Mouse (Mus musculus) splenic B cell, adult 2 months (primary cell): ENCODE results near the gene Fkbp1b.

ENCODE experiments used
- DNase-seq: peaks from one replicate; pipeline ENCODE4 v3.0.0-alpha.2; 2011; ENCODE audit warnings: low read depth, low spot score
- H3K27me3 ChIP-seq: 2 replicates; pipeline ENCODE4 v1.6.1; 2012; ENCODE audit warnings: mild to moderate bottlenecking, low read length, moderate library complexity, mixed read lengths; ENCODE audit not compliant: control insufficient read depth, poor library complexity, insufficient read depth, severe bottlenecking
- H3K36me3 ChIP-seq: 2 replicates; pipeline ENCODE4 v1.6.1; 2012; ENCODE audit warnings: mild to moderate bottlenecking, low read length, moderate library complexity, mixed read lengths; ENCODE audit not compliant: control insufficient read depth, poor library complexity, insufficient read depth, severe bottlenecking

Gene Fkbp1b

DNA sequence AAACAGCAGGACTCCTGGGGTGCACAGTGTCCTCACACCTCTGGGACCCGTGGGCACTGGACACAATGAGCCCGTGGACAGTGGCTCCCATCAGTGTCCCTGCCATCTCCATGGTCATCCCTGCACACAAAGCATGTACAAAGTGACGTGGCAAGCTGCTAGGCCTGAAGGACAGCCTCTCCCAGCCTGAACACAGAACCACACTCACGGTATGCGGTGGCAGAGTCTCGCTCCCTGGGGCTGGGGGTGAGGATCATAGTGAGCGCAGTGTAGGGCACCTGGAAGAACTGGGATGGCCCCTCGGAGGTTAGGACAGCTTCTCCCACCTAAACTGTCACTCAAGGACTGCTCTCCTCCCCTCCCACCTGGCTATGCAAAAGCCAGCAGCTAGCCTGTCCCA is 27.5 kb upstream of the Fkbp1b start:
- no peaks in the 10 kb centered on the region for H3K27me3 ChIP-seq
- DNase-seq, result no peak
- H3K36me3 ChIP-seq, result no peaks in the 10 kb centered on the region

DNA sequence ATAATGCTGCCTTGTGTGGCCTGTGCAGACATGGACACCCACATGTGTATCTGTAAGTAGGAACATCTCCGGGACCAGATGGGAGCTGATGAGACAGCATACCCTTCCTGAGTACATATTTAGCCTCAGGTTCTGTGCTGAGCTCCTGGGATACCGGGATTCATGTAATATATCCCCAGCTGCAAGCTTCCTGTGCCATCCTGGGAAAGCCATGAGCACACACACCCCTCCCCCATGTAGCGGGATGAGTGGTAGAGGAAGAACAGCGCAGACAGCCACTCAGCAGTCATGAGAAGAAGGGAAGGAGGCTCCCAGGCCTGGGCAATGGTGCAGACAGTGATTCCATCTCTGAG is 22.9 kb upstream of the Fkbp1b start:
- Histone ChIP-seq H3K36me3 (no peaks in the 10 kb centered on the region), H3K27me3 (no peaks in the 10 kb centered on the region)
- no peak for DNase-seq

DNA sequence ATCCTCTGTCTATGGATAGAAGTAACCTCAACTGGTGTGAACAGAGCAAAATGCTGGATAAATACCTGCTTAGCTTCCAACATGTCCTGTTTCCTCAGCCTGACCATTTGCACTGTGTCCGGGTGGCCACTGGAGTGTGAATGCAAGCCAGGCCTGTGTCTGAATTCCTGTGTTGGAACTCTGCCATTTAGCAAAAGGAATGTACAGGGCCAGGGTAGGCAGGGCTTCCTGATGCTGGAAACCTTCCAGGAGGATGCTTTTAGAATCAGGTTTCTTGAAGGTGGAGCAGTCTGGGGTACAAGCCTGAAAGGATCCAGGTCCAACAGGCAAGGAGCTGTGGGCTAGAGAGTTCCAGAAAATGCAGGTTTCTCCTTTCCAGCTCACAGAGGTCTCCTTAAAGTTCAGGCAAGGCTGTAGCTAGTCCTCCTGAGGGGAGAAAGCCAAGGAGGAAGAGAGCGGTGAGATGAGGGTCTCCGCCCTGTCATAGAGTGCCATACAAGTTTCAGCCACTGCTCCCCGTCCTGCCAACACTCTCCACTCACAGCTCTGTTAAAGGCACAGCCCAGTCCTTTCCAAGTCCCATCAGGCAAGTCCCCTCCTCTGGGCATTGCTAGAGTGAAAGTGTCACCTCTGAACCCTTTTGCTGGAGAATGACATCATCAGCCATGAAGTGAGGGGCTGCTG is 22.4 kb upstream of the Fkbp1b start:
- no peaks in the 10 kb centered on the region for H3K27me3 ChIP-seq
- no peak for DNase-seq
- H3K36me3 ChIP-seq, result no peaks in the 10 kb centered on the region

DNA sequence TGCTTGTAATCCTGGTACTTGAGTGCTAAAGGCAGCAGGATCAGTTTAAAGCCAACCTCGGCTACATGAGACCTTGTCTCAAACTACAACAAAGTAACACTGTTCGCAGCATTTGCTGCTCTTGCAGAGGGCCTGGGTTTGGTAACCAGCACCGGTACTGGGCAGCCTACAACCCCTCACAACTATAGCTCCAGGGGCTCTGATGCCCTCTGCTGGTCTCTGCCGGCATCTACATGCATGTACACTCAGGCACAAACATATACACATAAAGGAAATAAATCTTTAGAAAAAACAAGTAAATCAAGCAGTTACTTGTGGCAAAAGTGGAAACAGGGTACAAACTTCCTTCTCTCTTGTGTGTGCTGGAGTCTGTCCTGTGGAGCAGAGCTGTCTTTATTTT is 21.3 kb upstream of the Fkbp1b start:
- Histone ChIP-seq H3K36me3 (no peaks in the 10 kb centered on the region), H3K27me3 (no peaks in the 10 kb centered on the region)
- peak; percentile 21 for DNase-seq

DNA sequence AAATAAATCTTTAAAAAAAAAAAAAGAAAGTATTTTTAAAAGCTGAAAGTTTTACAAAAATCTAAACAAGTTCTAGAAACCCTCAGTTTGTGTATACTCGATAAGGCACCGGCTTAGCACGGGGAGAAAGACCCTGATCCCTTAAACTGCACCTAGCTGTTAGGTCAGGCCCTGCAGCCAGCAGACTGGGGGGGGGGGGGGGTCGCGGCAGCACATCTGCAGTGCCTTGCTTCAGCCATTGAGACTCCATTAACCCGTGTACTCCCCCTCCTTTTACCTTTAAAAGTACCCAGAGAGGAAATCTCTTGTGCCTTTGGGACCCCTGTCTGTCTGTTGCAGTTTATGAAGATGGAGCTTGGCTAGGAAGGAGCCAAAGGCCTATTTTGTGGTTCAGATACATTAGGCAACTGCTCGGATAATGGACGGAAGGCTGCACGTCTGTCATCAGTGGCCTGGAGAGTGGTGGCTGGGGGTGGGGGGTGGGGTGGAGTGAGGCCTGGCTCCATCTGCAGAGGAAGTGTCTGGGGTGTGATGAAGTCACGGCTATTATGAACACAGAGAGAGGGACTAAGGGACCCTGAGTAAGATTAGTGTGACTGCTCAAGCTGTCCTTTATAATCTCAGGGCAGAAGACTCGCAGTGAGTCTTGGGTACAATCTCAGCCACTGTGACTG is 18.0 kb upstream of the Fkbp1b start:
- no peaks in the 10 kb centered on the region for H3K27me3 ChIP-seq
- no peak for DNase-seq

DNA sequence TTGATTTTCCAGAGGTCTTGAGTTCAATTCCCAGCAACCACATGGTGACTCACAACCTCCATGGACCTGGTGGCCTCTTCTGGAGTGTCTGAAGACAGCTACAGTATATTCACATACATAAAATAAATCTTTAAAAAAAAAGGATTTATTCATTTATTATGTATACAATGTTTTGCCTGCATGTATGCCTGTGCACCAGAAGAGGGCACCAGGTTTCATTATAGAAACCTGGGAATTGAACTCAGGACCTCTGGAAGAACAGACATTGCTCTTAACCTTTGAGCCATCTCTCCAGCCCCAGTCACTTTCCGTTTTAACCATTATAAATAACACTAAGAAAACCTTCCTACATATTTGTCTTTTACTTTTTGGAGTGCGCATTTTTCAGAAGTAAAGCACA is 15.4 kb upstream of the Fkbp1b start:
- no peaks in the 10 kb centered on the region for H3K27me3 ChIP-seq
- DNase-seq, result no peak
- no peaks in the 10 kb centered on the region for H3K36me3 ChIP-seq

More for the DNA sequence above, 18.0 kb upstream of the Fkbp1b start:
- no peaks in the 10 kb centered on the region for H3K36me3 ChIP-seq

DNA sequence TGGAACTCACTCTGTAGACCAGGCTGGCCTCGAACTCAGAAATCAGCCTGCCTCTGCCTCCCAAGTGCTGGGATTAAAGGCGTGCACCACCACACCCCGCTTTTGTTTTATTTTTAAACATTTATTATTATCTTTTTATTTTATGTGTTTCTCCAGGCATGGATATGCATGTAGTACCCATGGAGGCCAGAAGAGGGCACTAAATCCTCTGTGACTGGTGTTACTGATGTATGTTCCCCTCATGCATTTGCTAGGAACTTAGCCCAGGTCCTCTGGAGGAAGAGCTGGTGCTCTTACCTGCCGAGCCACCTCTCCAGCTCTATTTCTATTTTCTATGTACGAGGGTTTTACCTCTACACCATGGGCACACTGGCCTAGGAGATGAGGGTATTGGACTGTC is 14.8 kb upstream of the Fkbp1b start:
- no peaks in the 10 kb centered on the region for H3K36me3 ChIP-seq
- peak; percentile 63 for DNase-seq
- no peaks in the 10 kb centered on the region for H3K27me3 ChIP-seq

DNA sequence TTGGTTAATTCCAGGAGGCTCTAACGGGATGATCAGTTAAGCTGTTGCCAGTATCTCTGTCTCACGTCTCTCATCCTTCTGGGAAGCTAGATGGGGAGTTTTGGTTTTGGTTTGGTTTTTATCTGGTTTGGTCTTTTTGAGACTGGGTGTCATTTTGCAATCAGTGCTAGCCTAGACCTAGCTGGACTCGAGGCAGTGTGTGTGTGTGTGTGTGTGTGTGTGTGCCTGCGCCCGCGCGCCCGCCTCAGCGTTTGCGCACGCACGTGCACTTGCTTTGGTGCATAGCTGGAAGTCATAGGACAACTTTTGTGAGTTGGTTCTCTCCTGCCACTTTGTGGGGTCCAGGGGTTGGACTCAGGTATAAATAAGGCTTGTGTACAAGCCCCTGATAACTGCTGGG is 2.4 kb upstream of the Fkbp1b start:
- Histone ChIP-seq H3K36me3 (no peaks in the 10 kb centered on the region), H3K27me3 (peaks cover 4% of the 10 kb centered on the region)
- peak; percentile 66 for DNase-seq

DNA sequence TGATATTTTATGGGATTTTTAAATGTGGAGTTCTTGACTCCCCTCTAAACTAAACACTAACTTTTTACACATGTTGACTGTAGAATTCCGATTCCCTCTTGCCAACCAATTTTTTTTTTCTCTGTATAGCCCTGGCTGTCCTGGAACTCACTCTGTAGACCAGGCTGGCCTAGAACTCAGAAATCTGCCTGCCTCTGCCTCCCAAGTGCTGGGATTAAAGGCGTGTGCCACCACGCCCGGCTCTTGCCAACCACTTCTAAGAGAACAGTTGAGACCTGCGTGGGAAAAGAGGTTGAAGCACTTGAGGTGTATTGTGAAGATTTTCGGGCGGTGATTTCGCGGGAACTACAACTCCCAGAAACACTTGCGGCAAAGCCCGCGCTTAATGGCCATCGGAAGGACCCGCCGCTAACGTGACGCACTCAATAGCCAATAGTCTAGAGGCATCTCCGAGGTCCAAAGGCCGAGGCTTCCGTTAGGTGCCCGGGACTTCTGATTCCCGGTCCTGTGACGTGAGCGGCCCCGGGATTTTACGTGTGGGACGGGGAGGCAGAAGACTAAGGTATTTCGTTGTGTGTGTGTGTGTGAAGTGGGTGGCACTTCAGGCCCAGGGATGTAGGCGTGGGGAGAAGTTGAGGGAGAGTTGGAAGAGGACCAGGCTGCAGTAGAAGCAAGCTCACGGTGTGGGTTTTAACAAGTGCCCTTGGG is 1.7 kb upstream of the Fkbp1b start, which contains the start of gene Wdcp:
Wdcp (plus strand) TSS at position 414 of the 708 bp plus-strand sequence.
- DNase-seq, result peak; percentile 88
- no peaks in the 10 kb centered on the region for H3K36me3 ChIP-seq
- peaks cover 4% of the 10 kb centered on the region for H3K27me3 ChIP-seq

DNA sequence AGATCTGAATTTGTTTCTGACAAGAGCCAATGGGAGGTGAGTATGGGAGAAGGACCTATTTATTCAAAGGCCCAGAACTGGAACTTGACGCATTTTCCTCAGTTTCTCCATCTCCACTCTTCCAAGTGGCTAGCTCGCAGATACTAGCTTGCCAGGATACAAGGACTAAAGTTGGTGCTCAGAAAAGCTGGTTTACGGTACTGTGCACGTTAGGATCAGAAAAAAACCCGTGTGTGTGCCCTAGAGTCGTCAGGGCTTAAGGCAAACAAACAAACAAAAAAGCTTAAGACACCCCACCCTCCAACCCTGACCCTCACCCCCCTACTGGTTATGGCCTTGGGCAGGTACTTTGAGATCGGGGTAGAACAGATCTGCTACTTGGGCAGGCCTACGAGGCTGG is 1.1 kb upstream of the Fkbp1b start:
- no peak for DNase-seq
- H3K36me3 ChIP-seq, result no peaks in the 10 kb centered on the region
- peaks cover 4% of the 10 kb centered on the region for H3K27me3 ChIP-seq

DNA sequence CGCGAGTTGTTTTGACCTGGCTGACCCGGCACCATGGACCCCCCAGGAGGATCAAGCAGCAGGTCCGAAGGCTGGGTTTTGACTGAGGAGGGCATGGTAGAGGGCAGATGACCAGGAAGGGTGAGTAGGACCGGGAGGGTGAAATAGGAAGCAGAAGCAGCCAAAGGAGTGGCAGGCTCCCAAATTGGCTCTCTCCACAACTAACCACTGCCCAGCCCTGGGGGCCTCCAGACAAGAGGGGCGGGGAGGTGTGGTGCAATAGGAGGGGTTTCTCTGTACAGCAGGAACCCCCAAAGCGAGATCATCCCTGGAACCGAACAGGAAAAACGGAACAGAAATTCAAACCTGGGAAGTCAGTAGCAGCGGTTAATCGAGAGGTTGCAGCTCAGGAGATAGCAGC is 650 bp downstream of the Fkbp1b start:
- Histone ChIP-seq H3K36me3 (no peaks in the 10 kb centered on the region), H3K27me3 (peaks cover 4% of the 10 kb centered on the region)
- DNase-seq, result peak; percentile 3

DNA sequence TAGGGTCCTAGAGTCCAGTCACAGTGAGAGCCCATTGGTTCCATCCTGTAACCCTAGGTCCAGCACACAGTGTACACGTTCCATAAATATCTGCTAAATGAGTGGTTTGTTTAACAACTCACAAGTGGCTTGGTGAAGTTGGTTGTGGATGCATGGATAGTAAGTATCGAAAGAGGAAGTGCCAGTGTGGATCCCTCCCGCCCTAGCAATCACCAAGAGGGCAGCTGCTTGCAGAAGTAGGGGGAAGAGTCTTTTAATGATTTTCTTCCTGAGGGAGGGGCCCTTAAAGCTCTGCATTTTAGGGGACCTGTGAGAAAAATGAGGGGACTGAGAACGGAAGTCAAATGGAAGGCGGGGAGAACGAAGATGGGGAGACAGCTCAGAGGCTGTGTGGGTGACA is 1.4 kb downstream of the Fkbp1b start:
- DNase-seq, result peak; percentile 29
- peaks cover 4% of the 10 kb centered on the region for H3K27me3 ChIP-seq
- H3K36me3 ChIP-seq, result no peaks in the 10 kb centered on the region

DNA sequence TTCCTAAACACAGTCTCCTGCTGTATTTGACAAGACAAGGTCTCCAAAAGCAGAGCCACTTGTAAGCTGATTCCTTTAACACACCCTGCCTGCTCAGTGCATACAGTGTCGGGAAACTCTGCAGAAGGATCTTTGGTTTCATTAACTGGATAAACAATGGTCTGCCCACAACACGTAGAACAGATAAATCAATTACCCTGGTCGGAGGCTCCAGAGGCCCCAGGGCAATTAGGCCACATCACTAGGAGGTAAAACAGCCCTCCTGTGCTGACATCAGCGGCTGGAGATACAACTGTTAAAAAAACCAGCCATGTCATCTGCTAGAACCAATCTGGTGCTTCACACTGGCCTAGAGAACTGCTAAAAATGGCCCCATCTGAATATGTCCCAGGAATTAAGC is 4.4 kb downstream of the Fkbp1b start:
- no peak for DNase-seq
- Histone ChIP-seq H3K27me3 (peaks cover 4% of the 10 kb centered on the region), H3K36me3 (no peaks in the 10 kb centered on the region)

DNA sequence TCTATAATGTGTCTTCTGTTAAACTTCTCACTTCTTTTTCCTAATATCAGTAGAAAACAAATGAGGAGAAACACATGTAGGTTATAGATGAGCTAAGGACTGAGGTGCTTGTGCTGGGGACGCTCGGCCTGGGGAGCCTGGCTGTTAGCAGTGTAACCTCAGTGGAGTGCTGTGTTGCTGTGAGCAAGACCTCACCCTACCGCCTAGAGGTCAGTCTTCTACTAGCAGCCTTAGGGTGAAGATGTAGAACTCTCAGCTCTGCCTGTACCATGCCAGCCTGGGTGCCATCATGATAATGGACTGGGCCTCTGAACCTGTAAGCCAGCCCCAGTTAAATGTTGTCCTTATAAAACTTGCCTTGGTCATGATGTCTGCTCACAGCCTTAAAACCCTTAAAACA is 14.1 kb downstream of the Fkbp1b start:
- Histone ChIP-seq H3K36me3 (peaks cover 8% of the 10 kb centered on the region; the same call in 1 of the 2 replicates), H3K27me3 (no peaks in the 10 kb centered on the region)
- peak; percentile 5 for DNase-seq

DNA sequence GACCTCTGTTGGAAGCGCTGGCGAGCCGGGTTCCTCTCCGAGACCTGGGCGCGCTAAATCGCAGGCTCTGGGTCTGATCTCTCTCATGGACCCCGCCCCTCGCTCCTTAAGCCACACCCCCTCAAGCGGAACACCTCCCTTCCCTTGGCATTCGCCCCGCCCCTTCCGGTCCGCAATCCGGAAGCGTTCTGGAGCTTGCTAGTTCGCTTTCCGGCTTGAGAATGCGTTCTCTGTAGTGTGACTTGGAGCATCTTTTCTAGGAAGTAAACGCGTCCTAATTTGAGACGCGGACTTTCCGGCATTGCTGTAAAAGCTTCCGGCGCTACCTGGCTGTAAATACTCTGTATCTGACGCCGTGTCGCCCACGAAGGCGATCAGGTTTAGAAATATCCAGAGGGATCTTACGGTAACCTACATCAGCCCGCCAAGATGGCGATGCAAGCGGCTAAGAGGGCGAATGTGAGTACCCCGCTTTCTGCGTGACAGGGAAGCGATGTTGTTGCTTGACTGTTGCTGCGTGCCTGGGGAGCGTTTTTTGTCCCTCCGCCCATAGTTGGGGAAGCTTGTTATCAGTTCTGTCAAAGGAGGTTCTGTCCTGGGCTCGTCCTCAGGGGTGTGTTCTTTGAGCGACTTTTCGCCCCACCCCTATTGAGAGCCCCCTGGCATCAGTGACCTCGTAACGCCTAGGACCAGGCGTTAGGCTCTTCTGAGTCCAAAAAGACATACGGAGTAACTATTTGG is 23.9 kb downstream of the Fkbp1b start, which contains the start of gene Sf3b6:
Sf3b6 (plus strand) TSS at position 184 of the 741 bp plus-strand sequence.
- Histone ChIP-seq H3K36me3 (peaks cover 10% of the 10 kb centered on the region; the same call in 1 of the 2 replicates), H3K27me3 (no peaks in the 10 kb centered on the region)
- DNase-seq, result peak; percentile 98
